Mouse (Mus musculus): Measurements from ENCODE around the gene Fam178b.

DNA sequence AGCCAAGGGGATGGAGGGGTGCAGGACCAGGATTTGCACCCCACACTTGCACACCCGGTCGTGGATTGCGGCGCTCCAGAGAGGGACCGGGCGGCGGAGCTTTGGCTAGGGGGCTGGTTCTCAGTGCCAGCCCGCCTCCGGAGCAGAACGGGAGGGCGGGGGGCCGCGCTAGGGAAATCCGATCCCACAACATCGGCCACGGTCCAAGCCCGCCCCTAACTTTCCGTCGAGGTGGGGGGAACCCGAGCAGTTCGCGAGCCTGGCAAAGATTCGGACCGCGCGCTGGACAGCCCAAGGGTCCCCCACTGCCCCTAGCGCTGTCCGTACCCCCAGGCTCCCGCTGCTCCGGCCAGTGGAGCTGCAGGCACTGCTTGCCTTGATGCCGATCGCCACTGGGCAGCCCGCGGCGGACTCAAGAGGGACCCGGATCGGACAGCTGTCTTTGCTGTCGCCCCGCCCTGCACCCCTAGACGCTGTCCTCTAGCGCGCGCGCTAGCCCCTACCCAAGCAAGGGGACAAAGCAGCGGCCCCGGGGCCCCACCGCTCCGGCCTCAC lies 125.4 kb downstream of the Fam178b start:
- TF ChIP-seq CTCF (IDR thresholded peaks at IDR 0.05; ENCODE audit: insufficient read depth, low read length) = no peak
- TF ChIP-seq POLR2A (IDR thresholded peaks at IDR 0.05; ENCODE audit: borderline replicate concordance, extremely low read depth, low read depth, low read length) = peak; percentile 59; the same call in 1 of the 2 replicates
